Mouse (Mus musculus) embryonic facial prominence, embryonic 11.5 days (tissue): ENCODE results near the gene Fev. TPM values are rescaled to one million over a fixed set of nuclear protein-coding genes. Genes with fewer than 3 reads are reported as not detected.
A peak's percentile ranks its signal among the peaks of the same experiment; 100 is the strongest.

ENCODE experiments used
- ATAC-seq: fragments of 200-750 bp; cut with Nextera tagmentation; replicated peaks from 2 replicates; pipeline ENCODE4 v1.8.0; 2017; ENCODE audit warnings: low read depth; ENCODE audit not compliant: insufficient number of reproducible peaks, low FRiP score, low TSS enrichment
- DNase-seq: peaks from one replicate; pipeline ENCODE4 v3.0.0-alpha.2; 2015; ENCODE audit warnings: low spot score
- H3K27ac ChIP-seq: fragments of 300-500 bp; sonication (generic); replicated peaks from 2 replicates; pipeline ENCODE4 v1.5.1; 2014; ENCODE audit warnings: mild to moderate bottlenecking, low read depth, low read length, control low read depth
- H3K27me3 ChIP-seq: fragments of 300-500 bp; sonication (generic); 2 replicates; pipeline ENCODE4 v1.6.1; 2014; ENCODE audit warnings: mild to moderate bottlenecking, low read length, moderate library complexity, mixed read lengths; ENCODE audit not compliant: control insufficient read depth, insufficient read depth
- H3K36me3 ChIP-seq: fragments of 300-500 bp; sonication (generic); replicated peaks from 2 replicates; pipeline ENCODE4 v1.6.1; 2014; ENCODE audit warnings: low read depth, mild to moderate bottlenecking, low read length, moderate library complexity, mixed read lengths; ENCODE audit not compliant: control insufficient read depth, insufficient read depth
- H3K4me1 ChIP-seq: fragments of 300-500 bp; sonication (generic); 2 replicates; pipeline ENCODE4 v1.6.1; 2014; ENCODE audit warnings: low read length, mixed read lengths; ENCODE audit not compliant: control insufficient read depth, insufficient read depth
- H3K4me2 ChIP-seq: fragments of 300-500 bp; sonication (generic); 2 replicates; pipeline ENCODE4 v1.6.1; 2014; ENCODE audit warnings: low read depth, mild to moderate bottlenecking, control low read depth, low read length, moderate library complexity
- H3K4me3 ChIP-seq: fragments of 300-500 bp; sonication (generic); 2 replicates; pipeline ENCODE4 v1.5.1; 2014; ENCODE audit warnings: low read depth, low read length, control low read depth
- H3K9ac ChIP-seq: fragments of 300-500 bp; sonication (generic); replicated peaks from 2 replicates; pipeline ENCODE4 v1.6.1; 2014; ENCODE audit warnings: mild to moderate bottlenecking, control low read depth, low read length
- H3K9me3 ChIP-seq: fragments of 300-500 bp; sonication (generic); replicated peaks from 2 replicates; pipeline ENCODE4 v1.6.1; 2016; ENCODE audit warnings: mild to moderate bottlenecking, low read length, inconsistent platforms, mixed read lengths; ENCODE audit not compliant: control insufficient read depth
- WGBS: fragments of 180-500 bp; shearing (Covaris S2); extraction: QIAGEN DNeasy Blood & Tissue Kit; methylation state at CpG from one replicate; pipeline ENCODE4 v1.1.7; 2014; 5-methylcytosine and 5-hydroxymethylcytosine counted together
- polyA plus RNA-seq: library from polyadenylated mRNA; unstranded; fragments of >200 nt; fragmentation: Nextera tagmentation; extraction: Ambion mirVana; gene quantifications from 2 replicates; pipeline ENCODE4 v1.2.1, GENCODE M21; 2014

Fev gene
- polyA plus RNA-seq, 1 experiment from 2014 or later, result 0.62 TPM

DNA sequence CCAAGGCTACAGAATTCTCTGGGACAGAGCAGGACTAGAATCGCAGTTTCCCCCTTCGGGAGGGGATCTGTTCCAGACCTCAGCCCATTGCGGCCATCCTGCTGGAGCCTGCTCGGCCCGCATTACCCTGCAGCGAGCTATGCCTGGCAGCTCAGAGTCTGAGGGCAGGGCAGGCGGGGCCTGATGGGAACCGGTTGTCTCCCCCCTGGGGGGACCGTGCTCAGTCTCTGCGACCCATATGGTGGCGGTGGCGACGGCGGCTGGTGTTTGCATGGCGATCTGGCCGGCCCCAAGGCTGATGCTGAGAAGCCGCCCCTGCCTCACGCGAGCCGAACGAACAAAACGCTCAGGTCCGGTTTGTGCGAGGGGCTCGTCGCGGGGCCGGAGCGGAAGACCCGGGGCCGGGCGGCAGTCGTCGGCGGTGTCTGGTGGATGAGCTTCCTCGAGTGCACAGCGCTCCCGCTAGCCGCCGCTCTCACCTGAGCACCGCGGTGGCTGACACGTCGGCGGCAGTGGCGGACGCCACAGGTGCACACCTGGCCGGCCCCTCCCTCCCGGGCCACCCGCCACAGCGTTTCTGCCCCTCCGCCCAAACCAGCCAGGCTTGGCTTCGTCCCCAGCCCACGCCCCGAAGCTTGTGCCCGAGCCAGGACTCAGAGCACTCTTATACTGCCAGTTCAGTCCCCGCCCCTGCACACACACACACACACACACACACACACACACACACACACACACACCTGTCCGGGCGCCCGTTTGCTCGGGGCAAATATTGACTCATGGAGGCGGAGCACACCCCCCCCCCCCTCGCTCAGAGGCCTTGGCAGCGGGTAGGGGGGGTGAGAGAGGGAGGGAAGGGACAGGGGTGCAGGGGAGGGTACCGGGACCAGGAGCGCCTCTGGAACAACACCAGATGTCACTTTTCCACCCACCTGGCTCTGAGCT, 15.4 kb upstream of the Fev start:
- no peak for ATAC-seq
- WGBS, result 1% methylated on average over 52 of the region's 66 CpGs
- Histone ChIP-seq H3K9me3 (no peaks in the 10 kb centered on the region), H3K27me3 (peaks cover 56% of the 10 kb centered on the region), H3K4me3 (peak overlapping the region; percentile 23), H3K36me3 (no peaks in the 10 kb centered on the region), H3K9ac (peak overlapping the region; percentile 6; the same call in 1 of the 2 replicates), H3K4me2 (peak overlapping the region; percentile 59), H3K27ac (no peak overlapping the region), H3K4me1 (peaks cover 8% of the 10 kb centered on the region; the same call in 1 of the 2 replicates)
- DNase-seq, result peak; percentile 33

GRCm38 (mm10) chr1:74898656-74899431, 13.6 kb upstream of the Fev start:
- Histone ChIP-seq H3K9ac (no peak overlapping the region), H3K4me3 (no peak overlapping the region), H3K4me1 (peaks cover 8% of the 10 kb centered on the region; the same call in 1 of the 2 replicates), H3K36me3 (no peaks in the 10 kb centered on the region), H3K27ac (no peak overlapping the region), H3K27me3 (peaks cover 65% of the 10 kb centered on the region), H3K9me3 (no peaks in the 10 kb centered on the region), H3K4me2 (no peak overlapping the region)
- 5% methylated on average over 7 of the region's 10 CpGs for WGBS
- ATAC-seq (no peak), DNase-seq (no peak)

GRCm38 (mm10) chr1:74897976-74898375, 12.8 kb upstream of the Fev start:
- Histone ChIP-seq H3K4me1 (peaks cover 8% of the 10 kb centered on the region; the same call in 1 of the 2 replicates), H3K36me3 (no peaks in the 10 kb centered on the region), H3K27ac (no peak overlapping the region), H3K4me2 (no peak overlapping the region), H3K4me3 (no peak overlapping the region), H3K9ac (no peak overlapping the region), H3K9me3 (no peaks in the 10 kb centered on the region), H3K27me3 (peaks cover 70% of the 10 kb centered on the region)
- 0 out of 2 replicates have a peak, but pooled peaks have one; percentile 30 for ATAC-seq
- 2% methylated on average over 7 of the region's 7 CpGs for WGBS
- no peak for DNase-seq

DNA sequence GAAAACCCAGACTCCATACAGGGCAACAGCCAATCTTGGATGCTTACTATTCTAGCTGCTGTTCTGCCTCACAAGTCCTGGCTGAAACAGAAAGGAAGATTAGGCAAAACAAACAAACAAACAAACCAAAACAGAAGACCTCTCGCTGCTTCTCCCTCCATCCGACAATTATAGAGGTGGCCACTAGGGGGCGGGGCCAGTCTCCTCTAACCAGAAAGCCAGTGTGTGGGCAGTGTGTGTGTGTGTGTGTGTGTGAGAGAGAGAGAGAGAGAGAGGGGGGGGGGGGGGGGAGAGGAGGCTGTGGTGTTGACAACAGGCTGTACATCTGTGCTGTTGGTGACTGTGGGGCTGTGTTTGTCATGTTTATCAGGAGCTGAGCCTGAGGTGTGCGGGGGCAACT, 9.7 kb upstream of the Fev start:
- 19% methylated on average over 4 of the region's 4 CpGs for WGBS
- no peak for ATAC-seq

GRCm38 (mm10) chr1:74893134-74893855, 8.1 kb upstream of the Fev start, which contains the start of gene Cryba2:
Cryba2 (minus strand) TSS chr1:74893143.
- Histone ChIP-seq H3K36me3 (no peaks in the 10 kb centered on the region), H3K27ac (no peak within 1 kb of the TSS), H3K4me1 (0 out of 2 replicates have a peak, but pooled peaks cover 2% of the 10 kb centered on the region), H3K4me2 (no peak within 1 kb of the TSS), H3K27me3 (peaks cover 70% of the 10 kb centered on the region), H3K4me3 (no peak within 1 kb of the TSS), H3K9ac (no peak within 1 kb of the TSS), H3K9me3 (no peaks in the 10 kb centered on the region)
- WGBS, result 2% methylated on average over 25 of the region's 25 CpGs
- ATAC-seq (peak; percentile 35; the same call in 1 of the 2 replicates), DNase-seq (peak; percentile 81)

More for the DNA sequence above, 9.7 kb upstream of the Fev start:
- Histone ChIP-seq H3K36me3 (no peaks in the 10 kb centered on the region), H3K9ac (no peak overlapping the region), H3K27me3 (peaks cover 80% of the 10 kb centered on the region), H3K9me3 (no peaks in the 10 kb centered on the region), H3K27ac (no peak overlapping the region), H3K4me1 (peaks cover 2% of the 10 kb centered on the region; the same call in 1 of the 2 replicates), H3K4me3 (no peak overlapping the region), H3K4me2 (no peak overlapping the region)
- DNase-seq, result peak; percentile 70

DNA sequence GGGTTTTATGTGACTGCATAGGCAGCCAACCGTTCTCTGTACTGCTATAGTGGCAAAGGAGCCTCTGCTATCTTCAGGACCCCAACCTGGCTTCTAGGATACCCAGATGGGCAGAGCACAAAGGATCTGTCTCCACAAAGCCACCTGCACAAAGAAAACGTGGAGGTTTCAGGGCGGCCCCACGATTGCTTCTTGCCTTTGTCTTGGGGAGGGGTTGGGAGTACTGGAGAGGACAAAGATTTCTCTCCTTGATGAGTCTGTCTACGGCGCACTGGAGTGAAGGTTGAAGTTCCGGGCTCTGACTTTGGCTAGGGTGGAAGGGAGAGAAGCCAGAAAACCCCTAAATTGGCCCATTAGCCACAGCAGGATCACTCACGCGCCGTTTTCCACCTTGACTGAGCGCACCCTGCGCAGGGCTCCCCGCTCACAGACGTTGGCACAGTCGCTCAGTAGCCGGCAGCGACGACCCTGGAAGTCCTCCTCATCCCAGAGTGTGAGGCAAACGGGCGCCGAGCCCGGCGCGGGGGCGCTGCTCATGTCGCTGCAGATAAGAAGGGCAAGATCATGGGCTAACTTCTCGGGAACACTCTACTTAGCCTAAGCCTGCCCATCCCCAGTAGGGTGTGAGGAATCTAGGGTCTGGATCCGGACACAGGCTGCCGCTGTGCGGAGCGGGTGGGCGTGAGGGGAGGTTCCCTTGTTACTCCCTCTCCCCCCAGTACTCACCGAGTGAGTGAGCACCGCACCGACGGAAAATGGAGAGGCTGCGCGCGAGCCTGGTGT, 7.3 kb upstream of the Fev start:
- Histone ChIP-seq H3K9ac (no peak overlapping the region), H3K36me3 (no peaks in the 10 kb centered on the region), H3K4me3 (no peak overlapping the region), H3K27ac (no peak overlapping the region), H3K27me3 (peaks cover 67% of the 10 kb centered on the region), H3K4me1 (no peaks in the 10 kb centered on the region), H3K9me3 (no peaks in the 10 kb centered on the region), H3K4me2 (no peak overlapping the region)
- ATAC-seq (no peak), DNase-seq (no peak)
- 2% methylated on average over 39 of the region's 39 CpGs for WGBS

- 0% methylated on average over 6 of the region's 8 CpGs for WGBS
- H3K27ac ChIP-seq, result no peak overlapping the region
- DNase-seq (peak; percentile 82), ATAC-seq (no peak)
- peaks cover 73% of the 10 kb centered on the region for H3K27me3 ChIP-seq
- no peaks in the 10 kb centered on the region for H3K4me1 ChIP-seq
- H3K9ac ChIP-seq, result no peak overlapping the region
- H3K9me3 ChIP-seq, result no peaks in the 10 kb centered on the region
- no peak overlapping the region for H3K4me3 ChIP-seq
- H3K36me3 ChIP-seq, result no peaks in the 10 kb centered on the region
- H3K4me2 ChIP-seq, result no peak overlapping the region
Observed at GRCm38 (mm10) chr1:74891513-74891912, 6.3 kb upstream of the Fev start.
